Mouse (Mus musculus): ENCODE measurements at regions not wholly inside any gene's neighbourhood (a gene's known extent, or its start where the extent isn't known, plus 50 kb on each side); places are given as distances from the start of the nearest gene placed in this dataset.
"Not testable (repeated sequence)": the region's sequence is repeated elsewhere in the genome, so short reads cannot be mapped to it uniquely, and the experiment has no call there.

GRCm38 (mm10) chr16:77835767-77836166, 233.9 kb upstream of the Gm11146 start:
- DNase-seq, result no peak

GRCm38 (mm10) chr16:77827322-77828117, 225.6 kb upstream of the Gm11146 start:
- DNase-seq, result peak; percentile 7 to 8

- no peak for DNase-seq
These were observed 197.8 kb upstream of the Gm11146 start for GRCm38 (mm10) chr16:77799709-77800108.

DNA sequence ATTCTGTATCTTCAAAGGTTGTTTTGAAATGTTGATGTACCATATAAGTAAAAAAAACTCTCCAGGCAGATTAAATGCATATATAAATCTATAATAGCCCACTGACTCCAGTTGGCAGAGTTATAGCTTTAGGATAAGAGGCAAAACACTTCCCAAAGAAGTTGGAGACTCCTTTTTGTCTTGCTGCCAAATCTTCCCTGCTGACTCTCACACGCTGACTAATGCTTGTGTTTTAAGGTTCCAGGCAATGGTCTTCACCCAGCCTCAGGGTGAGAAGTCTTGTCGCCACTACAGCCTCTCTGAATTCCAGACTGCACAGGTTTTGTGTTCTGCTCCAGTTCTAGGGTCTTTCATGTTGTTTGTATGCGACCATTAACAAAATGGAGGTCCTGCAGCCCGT, 195.0 kb upstream of the Gm11146 start:
- no peak for DNase-seq

GRCm38 (mm10) chr16:77789652-77790051, 187.8 kb upstream of the Gm11146 start:
- peak in 1 of 2 experiments; percentile 7 for DNase-seq

DNA sequence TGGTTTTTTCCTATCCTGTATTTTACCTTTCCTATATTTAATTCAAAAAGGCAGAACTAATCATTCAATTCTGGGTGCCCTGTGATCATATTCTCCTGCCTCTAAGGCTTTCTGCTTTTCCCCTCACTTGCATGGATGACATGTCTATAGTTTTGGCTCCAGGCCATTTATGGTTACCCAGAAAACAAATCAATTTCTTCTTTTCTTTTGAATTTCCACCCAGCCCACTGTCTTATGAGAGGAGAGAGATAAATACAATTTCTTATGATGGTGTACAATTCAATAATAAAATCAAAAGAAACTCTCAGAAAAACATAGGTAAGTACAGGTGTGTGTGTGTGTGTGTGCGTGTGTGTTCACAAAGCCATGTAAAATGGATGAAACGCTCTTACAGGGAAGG, 187.3 kb upstream of the Gm11146 start:
- DNase-seq, result no peak

- no peak for DNase-seq
These were observed 186.9 kb upstream of the Gm11146 start for GRCm38 (mm10) chr16:77788781-77789150.

- peak; percentile 50 to 60 for DNase-seq
These were observed 186.3 kb upstream of the Gm11146 start for GRCm38 (mm10) chr16:77788041-77788780.

DNA sequence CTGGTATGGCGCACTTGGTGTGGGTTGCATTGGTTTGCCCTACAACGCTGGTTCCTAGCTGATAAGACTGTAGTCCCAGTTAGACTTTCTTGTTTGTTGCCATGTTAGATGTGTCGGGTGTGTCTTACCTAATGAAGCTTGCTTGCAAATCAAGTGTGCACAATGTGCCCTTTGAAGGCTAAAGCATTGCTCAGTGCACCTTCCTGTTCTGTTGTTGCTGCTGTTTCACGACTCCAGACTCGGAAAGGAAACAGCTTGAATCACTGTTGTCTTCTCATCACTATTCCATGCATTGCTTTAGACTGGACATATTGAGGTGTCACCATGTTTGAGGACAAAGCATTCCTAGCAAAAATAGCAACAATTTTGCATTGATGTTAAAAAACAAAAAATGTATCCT, 185.1 kb upstream of the Gm11146 start:
- no peak for DNase-seq

- DNase-seq, result no peak
These were observed 177.1 kb upstream of the Gm11146 start for GRCm38 (mm10) chr16:77779019-77779418.

- DNase-seq, result no peak
These were observed 170.2 kb upstream of the Gm11146 start for GRCm38 (mm10) chr16:77772075-77772474.

DNA sequence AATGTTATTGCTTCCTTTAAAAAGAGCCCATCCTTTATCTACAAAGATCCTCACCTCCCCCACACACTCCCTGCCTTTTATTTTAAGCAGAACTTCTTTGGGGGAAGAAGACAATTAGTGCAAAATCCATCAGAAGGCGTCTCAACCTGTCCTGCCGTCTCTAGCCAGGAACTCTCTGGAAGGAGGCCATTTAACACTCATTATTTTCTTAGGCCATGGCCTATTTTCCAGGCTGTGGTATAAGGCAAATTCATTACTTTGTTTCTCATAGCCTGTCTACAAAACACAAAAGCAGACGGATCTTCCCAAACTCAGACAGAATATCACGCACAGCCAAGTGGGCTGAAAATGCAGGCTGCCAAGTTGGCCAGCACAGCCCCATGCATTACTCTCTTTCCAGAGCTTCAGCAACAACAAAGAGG, 159.0 kb upstream of the Gm11146 start:
- peak; percentile 11 to 14 for DNase-seq

DNA sequence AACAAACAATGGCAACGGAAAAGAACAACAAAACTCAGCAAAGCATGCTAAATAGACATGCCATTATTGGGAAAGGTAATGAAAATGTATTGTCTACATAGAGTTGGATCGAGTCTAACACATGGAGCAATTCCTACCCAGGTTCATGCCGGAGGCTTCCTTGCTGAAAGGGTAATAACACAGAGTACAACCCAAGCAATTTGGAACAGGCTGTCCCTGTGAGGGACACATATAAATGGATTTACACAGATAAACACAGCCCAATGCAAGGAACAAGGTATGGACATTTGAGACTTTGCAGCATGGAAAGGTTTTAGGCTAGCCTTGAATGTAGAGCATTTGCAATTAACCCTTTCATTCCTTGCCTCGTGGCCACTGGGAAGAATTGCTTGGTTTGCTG, 158.6 kb upstream of the Gm11146 start:
- DNase-seq, result no peak

GRCm38 (mm10) chr16:77759997-77760396, 158.1 kb upstream of the Gm11146 start:
- peak; percentile 55 to 60 for DNase-seq

GRCm38 (mm10) chr16:77754882-77755281, 153.0 kb upstream of the Gm11146 start:
- no peak for DNase-seq

DNA sequence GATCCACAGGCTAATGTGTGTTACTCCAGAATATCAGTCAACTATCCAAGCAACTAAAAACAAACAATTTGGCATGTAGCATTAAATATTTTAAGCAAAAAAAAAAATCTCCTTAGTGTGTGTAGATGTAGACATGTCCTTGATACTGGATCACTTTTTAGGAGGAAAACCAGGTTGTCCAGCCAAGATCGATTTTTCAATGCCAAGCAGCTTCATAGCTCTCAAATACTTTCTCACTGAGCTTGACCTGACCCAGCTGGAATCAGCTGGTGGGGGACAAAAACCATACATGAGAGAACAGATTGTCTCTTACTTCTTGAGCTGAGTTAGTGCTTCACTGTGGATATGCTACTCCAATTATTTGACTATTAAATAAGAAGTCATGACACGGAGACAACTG, 147.6 kb upstream of the Gm11146 start:
- DNase-seq, result no peak

GRCm38 (mm10) chr16:77743838-77744237, 141.9 kb upstream of the Gm11146 start:
- no peak for DNase-seq

DNA sequence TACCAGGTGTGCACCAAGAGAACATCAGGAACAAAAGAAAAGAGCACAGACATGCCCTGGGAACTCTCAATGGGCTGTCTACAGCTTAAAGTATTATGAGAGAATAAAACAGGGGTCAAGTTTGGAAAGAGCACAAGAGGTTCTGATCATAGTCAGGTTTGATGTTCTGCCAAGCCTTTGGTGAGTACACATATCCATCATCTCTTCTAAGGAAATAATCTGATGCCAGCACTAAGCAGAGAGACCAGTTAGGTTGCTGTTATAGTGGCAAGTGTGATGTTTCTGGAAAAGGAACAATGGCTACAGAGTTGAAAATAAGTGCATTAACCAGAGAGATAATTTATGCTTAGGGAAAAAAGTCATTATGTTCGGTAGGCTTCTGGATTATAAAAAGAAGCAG, 136.9 kb upstream of the Gm11146 start:
- no peak for DNase-seq

DNA sequence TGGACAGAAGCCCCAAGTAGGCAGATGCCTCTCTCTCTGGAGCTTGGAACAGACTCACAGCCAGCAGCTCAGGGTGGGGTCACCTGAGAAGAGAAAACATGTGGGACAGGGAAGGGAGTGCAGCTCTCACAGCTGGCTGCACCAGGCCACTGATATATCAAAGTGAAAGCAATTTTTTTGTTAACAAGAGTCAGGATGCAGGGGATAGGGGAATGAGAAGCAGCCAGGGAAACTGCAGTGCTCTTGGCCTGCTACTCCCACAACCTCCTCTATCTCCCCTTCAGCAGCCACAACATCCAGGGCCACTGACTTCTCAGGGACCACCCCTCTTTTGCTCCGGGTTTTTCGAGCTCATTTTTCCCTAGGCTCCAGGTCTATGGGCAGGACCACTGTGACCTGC, 117.5 kb upstream of the Gm11146 start:
- no peak for DNase-seq

- not testable (repeated sequence) for DNase-seq
These were observed 115.9 kb upstream of the Gm11146 start for GRCm38 (mm10) chr16:77717766-77718165.

DNA sequence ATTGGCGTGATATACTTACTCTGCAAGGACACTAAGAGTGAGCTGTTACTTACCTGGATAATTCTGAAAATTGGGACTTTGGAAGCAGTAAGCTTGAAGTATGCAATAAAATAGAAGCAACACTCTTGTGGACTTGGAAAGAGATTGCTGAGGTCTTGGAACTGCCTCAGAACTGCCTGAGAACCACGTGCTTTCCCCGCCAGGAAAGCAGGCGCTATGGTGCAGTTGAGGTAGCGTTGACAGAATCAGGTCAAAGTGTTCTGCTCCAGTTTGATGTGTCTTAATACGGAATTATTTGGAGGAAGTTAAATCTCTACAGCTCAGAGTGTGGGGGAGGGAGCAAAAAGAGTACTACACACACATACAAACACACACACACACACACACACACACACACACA, 102.8 kb upstream of the Gm11146 start:
- no peak for DNase-seq

GRCm38 (mm10) chr16:77695443-77695842, 93.5 kb upstream of the Gm11146 start:
- no peak for DNase-seq

DNA sequence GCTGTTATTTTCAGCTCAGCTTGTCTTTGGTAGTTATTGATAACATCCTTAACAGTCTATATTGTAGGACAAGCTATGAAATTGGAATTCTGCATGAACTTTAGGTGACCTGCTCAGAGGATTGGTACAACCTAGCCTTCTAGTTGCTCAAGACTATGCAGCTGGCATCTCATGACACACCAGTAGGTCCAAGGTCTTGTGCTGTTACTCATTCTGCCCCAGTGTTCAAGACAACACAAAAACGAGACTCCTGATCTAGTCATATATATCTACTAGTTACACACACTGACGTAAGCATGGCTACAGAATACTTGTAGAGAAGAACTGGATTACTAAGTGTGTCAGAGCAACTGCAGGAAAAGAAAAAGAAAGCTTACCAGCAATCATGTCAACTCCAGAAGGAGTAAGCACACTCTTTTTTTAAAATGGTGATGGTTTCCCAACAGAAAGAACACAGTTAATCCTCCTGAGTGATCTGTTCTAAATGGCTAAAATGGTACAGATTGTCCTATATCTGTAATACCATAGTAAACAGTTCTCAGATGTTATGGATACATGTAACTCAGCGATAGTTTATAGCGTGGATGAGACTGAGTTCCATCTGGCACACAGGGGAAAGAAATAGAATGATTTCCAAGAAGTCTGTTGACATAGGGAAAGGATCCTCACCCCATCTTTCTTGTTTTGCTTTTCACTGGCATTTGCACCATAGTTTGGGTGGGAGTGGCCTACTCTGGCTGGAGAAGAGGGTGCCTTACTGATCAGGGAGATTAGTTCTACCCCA, 85.4 kb upstream of the Gm11146 start:
- no peak for DNase-seq

All from layer of hippocampus, postnatal 36 days (tissue).